Mouse (Mus musculus): ENCODE results near the gene Ptf1a. TPM values are rescaled to one million over a fixed set of nuclear protein-coding genes. Genes with fewer than 3 reads are reported as not detected.

Ptf1a gene
- total RNA-seq (2021): not detected
- long read RNA-seq, experiment 1: 0 reads
- long read RNA-seq, experiment 2: 0 reads

- no peak for DNase-seq
Measured at GRCm38 (mm10) chr2:19444931-19445831, at the start of gene Ptf1a. Gene Ptf1a (plus strand): TSS chr2:19445663.

GRCm38 (mm10) chr2:19405409-19405808, 40.1 kb upstream of the Ptf1a start:
- no peak for DNase-seq

DNA sequence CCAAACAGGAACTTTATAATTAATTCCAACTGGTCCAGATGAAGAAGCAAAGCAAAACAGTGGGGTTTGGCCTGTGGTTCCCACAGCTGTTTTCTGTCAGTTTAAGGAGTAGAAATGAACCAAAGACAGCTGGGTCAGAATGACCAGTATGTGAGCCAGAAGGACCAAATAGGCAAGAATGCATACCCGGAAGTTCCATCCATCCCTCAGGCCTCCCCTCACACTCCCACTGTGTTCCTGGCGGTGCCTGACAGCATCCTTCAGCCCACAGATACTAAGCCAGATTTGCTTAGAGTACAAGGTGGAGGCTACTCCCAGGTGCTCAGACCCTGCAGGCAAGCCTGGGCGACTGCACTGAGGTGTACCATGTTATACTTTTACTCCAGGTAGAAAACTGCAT, 38.9 kb upstream of the Ptf1a start:
- DNase-seq: no peak

DNA sequence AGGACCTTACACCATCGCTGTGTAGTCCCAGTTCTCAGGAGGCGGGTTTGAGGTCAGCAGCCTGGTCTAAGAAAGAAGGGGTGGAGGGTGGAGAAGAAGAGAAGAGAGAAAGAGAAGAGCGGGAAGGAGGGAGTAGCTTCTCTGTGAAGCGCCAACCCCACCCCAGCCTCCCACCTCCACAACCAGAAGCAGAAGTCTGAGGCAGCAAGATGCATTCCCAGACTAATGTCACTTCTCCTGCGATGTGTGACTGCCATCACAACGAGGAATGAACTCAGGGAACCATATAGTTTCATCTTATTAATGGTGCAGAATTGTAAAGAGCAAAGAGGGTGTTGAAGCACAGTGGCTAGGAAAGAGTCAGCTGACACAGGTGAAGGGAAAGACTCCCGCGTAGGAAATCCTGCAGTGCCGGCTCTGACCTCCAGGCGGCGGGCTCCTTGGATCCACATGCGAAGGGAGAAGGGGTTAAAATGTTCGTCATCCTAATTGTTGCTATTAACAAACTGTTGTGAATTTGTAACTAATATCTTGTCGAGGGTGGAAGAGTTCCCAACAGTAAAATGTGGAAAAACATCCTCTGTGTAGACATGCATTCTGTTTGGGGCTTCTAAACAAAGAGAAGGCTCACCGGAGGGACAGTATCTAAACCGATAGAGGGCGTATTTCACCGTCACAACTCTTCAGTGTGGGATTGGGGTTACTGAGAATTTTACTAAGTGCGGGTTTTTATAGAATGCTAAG, 31.1 kb upstream of the Ptf1a start:
- no peak for DNase-seq

GRCm38 (mm10) chr2:19415063-19415521, 30.4 kb upstream of the Ptf1a start:
- no peak for DNase-seq

DNA sequence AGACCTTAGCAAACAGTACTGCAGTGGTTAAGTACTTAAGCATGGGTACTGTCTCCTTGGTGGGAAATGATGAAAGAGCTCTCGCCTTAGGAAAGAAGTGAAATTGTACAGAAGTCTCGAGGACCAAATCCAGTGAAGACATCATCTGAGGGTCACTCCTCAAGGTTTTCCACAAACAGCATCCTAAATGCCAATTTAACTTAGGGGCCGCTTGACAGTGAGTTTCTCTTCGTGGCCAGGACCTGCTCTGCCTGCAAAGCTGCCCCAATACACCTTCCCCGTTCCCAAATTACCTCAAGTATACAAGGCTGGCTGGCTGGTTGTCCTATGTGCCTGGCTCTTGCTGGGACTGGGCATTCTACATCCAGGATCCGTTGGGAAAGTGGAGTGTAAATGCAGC, 29.4 kb upstream of the Ptf1a start:
- no peak for DNase-seq

DNA sequence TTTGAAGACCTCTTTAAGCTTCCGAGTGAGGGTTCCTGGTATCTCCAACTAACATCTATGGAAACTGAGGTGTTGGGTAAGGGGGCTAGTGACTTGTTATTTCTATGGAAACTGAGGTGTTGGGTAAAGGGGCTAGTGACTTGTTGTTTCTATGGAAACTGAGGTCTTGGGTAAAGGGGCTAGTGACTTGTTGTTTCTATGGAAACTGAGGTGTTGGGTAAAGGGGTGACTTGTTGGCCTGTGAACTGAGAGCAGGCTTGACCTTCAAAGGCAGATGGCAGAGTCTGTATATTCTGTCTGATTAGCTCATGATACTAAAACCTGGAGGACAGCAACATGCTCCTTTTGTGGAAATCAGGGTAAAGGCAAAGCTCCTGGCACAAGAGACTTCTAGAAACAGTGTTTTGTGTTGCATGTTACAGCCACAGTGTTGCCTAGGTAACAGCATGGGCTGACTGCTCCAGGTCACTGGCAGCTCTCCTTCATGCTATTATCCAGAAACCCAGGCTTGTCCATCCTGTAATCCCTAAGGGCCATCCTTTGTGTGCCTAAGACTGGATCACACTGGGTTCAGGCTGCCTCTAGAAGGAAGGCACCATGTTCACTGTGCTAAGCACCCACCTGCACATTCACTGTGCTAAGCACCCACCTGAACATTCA, 25.6 kb upstream of the Ptf1a start:
- DNase-seq: no peak

DNA sequence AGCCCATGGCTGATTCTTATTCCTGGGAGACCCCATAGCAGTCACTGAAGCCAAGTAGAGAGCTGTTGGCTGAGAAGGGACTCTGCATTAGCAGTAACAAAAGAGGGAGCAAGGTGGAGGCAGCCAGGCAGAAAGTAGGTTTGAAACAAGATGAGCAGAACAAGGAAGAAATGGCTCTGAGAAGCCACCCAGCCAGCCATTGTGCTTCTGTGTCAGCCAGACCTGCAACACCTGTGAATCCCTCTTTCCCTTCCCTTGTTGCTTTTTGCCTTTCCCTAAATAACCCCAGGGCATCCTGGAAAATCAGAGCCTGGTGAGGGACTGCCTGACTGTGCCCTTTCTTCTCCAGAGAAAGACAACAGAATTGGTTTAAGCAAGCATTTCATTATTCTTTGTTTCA, 23.2 kb upstream of the Ptf1a start:
- DNase-seq: no peak

- no peak for DNase-seq
Measured at GRCm38 (mm10) chr2:19423086-19423485, 22.4 kb upstream of the Ptf1a start.

DNA sequence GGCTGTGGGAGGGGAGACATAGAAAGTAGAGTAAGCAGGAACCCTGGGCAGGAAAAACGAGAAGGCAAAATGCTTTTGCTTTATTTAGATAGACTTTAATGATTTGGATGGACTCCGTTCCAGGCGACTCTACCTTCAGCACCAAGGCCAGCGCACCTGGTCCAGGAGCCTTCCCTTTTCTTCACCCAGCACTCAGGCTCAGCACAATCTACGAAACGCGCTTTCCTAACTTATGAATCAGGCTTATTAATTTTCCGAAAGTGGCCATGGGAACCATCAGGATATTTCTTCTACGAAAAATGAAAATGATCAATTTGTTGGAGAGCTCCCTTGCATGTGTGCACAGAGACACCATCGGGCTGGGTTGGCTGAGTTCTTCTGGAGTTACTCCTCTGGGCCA, 16.4 kb upstream of the Ptf1a start:
- no peak for DNase-seq

- no peak for DNase-seq
Measured at GRCm38 (mm10) chr2:19429691-19430690, 15.5 kb upstream of the Ptf1a start.

DNA sequence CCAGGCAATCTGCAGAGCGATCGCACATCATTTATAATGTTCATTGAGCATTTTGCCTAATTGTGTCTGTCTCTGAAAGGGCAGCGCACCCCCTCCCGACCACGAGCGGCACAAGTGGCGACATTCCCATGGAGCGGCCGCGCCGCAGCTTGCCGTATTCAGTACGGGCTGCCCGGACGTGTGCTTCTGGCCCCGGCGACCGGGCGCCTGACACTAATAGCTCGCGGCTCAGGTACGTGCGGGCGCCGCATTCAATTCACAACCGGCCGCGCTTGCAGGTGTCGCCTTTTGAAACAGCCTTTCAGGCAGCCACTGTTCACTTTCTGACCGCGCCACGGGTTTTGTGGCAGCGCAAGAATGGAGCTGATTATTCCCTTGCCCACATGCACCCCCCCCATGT, 14.7 kb upstream of the Ptf1a start:
- no peak for DNase-seq

GRCm38 (mm10) chr2:19431186-19431585, 14.3 kb upstream of the Ptf1a start:
- no peak for DNase-seq

DNA sequence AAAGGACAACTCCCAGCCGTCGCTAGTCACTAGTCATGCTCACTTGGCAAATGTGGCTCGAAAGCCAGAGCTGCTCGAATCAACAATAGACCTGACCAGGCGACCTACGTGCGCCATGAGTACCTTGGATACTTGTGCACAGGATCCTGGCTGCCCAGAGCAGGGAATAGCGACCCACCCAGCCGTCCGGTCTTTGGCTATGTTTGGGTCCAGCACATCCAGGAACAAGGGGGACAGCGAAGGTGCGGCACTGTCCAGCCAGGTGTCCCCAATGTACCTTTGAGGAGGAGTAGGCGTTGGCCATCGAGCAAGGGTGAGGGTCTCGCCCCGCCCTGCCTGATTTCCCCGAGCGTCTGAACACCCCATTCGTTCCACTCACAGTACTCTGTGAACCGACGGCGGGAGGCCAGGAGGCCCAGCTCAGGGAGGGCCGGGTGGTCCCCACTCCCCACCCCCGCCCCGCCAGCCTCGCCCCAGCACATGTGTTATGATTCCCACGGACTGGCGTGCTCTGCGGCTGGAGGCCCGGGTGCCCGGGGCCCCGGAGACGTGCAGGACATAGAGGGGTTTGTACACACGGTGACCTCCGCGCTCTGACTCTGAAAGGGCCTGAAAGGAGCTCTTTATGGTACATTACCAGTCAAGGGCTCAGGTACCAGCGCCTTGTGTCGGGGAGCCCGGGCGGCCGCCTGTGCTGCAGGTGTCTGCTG, 13.7 kb upstream of the Ptf1a start:
- DNase-seq: no peak

DNA sequence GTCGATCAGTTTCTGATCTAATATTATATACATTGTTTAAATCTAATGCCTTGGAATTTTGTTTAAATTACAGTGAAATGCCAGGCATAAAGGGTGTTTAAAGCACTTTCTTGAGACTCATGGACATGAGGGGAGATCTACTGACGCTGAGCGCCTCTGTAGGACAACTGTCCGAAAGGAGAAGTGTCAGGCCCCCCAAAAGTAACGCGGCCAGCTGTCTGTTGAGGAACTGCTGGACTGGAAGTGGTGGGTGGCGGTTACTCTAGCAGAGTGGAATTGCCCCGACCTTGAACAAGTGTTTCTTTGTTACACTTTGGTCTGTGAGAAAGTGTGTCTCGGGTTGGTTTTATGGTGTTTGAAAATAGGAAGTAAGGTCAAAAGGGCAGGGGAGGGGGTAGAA, 1.1 kb upstream of the Ptf1a start:
- DNase-seq: no peak

DNA sequence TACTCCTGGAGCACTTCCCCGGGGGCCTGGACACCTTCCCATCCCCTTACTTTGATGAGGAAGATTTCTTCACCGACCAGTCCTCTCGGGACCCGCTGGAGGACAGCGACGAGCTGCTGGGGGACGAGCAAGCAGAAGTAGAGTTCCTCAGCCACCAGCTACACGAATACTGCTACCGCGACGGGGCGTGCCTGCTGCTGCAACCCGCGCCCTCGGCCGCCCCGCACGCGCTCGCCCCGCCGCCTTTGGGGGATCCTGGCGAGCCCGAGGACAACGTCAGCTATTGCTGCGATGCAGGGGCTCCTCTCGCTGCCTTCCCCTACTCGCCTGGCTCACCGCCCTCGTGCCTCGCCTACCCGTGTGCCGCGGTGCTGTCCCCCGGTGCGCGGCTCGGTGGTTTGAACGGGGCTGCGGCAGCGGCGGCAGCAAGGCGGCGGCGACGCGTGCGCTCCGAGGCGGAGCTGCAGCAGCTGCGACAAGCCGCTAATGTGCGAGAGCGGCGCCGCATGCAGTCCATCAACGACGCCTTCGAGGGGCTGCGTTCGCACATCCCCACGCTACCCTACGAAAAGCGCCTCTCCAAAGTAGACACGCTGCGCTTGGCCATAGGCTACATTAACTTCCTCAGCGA, 523 bp downstream of the Ptf1a start:
- DNase-seq: no peak

DNA sequence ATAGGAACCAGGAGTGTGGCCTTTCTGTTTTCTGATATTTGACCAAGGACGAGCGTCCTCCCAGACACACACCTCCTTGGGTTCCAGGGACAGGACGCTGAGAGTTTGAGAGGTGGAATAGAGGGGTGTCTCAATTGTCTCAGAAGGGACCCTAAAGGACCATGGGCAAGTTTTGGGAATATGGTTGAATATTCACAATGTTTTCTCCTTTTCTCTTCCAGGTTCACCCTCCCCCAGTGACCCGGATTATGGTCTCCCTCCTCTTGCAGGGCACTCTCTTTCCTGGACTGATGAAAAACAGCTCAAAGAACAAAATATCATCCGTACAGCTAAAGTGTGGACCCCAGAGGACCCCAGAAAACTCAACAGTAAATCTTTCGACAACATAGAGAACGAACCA, 1.3 kb downstream of the Ptf1a start:
- no peak for DNase-seq

- DNase-seq: no peak
Measured at GRCm38 (mm10) chr2:19448042-19448700, 2.7 kb downstream of the Ptf1a start.

- DNase-seq: no peak
Measured at GRCm38 (mm10) chr2:19449308-19449707, 3.8 kb downstream of the Ptf1a start.
